Mouse (Mus musculus) induced T-regulatory cell, adult 2 months (primary cell): ENCODE data around the gene Grm4.

Experiments
- DNase-seq: peaks from one replicate; pipeline ENCODE4 v3.0.0-alpha.2; 2012; ENCODE audit warnings: low read depth

Gene Grm4

DNA sequence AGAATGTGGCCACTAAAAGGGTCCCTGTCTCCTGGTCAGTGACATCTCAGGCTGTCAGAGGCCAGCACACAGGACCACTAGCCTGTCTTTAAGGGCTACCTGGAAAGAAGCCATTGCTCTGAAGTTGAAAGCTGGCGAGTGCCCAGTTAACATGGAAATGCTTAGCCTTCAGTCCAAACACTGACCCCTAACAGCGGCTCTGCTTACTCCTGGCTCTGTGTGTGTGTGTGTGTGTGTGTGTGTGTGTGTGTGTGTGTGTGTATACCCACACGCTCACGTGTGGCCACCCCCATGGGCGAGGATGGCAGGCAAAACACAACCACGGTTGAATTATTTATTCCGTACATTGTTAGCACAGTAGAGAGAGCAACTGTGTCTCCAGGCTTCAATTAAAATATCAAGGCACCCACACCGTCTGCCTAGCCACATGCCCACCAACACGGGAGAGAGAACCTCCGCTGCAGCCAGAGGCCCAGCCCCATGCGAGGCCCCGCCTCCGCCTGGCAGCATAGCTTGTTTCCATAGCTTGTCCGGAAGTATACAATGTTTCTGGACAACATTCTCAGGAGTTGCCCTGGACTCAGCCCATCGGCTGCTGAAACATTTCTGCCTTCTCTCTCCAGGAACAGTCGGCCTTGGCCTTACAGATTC lies 32.9 kb downstream of the Grm4 start:
- DNase-seq, result no peak

DNA sequence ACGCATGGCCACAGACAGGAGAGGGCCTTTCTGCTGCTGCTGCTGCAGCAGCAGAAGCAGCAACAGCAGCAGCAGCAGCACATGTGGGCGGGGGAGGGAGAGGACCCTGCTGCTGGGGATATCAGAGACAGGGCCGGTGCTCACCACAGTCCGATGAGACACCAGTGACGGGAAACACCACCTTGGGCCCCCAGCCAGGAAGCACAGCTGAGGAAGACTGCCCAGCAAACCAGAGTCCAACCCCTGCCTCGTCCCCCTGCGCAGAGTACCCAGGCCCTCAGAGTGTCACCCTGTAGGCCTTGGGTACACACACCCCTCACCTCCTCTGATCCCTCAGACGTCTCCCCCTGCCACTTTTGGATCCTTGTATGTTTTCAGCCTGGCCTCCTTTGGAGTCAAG lies 35.3 kb downstream of the Grm4 start:
- DNase-seq, result no peak

DNA sequence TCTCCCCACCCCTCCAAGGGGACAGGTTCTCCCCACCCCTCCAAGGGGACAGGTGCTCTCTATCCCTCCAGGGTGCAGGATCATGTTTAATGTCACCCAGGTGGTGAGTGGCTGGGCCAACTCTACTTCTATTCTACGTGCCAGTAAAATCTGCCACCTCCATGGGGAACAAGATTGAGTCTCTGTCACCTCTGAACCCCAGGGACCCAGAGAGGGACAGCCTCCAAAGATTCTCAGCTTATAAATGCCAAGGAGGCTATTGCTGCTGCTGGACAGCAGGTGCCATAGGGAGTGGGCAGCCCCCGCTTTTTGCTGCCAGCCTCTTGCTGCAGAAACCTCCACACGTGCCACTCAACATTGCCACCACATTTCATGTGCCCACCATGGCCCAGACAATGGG lies 37.6 kb downstream of the Grm4 start:
- no peak for DNase-seq

DNA sequence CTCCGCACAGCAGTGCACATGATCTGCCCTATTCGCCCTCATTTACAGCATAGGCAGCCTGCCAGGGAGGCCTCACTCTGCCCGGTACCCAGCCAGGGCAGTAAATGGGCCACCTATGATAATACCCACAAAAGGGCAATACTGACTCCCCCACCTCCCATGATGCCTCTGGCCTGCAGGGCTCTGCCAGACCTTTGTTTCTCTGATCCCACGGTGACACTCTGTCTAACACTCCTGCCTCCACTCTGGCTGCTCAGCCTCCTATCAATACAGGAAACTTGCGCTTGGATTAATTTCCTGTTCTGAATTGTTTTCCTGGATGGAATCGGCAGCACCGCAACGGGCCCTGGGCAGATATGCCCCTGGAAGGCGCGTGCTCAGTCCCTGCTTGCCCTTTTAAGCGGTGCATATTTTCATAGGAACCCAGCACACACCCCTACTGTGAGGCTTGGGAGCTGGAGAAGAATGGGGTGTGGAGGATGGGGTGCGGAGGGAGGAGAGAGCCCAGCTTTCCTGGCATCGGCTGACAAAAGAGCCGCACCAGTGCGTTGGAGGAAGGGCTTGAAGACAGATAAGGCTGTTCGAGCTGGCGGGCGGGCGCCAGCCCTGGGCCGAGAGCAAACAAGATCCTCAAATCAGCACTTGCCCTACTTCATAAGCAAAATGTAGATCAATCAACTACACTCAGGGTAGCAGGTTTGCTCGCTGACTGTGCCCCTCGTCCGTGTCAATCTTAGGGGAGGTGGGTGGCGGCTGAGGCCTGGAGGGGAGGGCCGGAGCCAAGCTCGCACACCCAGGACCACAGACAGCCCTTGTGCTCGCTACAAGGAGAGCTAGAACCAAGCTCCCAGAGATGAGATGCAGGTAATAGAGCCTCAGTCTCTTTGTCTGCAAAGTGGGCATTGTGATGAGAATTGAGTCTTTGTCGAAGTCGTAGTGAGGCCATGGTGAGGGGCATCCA lies 40.8 kb downstream of the Grm4 start:
- DNase-seq, result no peak

DNA sequence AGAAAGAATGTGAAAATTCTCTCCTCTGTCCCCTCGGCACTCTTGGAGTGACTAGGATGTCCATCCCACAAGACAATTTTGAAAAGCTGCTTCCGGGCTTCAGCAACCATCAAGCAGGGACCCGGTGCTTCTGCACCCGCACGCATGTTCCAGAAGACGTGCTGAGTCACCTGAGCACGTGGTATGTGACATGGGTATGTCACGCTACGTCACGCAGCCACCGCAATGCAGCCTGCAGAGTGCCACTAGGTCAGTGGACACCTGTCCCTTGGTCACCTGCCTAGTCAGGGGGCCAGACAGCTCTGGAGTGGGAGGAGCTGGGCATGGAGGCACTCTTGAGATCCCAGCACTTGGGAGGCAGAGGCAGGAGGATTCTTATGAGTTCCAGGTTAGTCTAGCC lies 45.6 kb downstream of the Grm4 start:
- no peak for DNase-seq

DNA sequence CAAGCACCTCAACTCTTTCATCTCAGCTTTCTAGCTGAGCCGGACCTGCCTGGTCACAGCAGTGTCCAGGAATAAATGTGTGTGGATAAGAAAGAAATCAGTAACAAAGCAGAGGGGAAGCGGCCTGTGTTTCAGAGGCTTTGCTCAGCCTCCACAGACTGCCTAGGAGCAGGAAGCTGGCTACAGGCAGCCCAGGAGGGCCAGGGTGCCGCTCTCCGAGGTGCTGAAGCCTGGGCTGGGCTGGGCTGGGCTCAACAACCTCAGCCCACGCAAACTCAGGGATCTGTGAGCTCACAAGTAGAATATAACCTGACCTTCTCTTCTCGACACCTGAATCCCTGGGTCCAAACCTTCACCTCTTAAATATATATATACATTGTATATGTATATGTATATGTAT lies 54.6 kb downstream of the Grm4 start:
- peak; percentile 34 for DNase-seq

DNA sequence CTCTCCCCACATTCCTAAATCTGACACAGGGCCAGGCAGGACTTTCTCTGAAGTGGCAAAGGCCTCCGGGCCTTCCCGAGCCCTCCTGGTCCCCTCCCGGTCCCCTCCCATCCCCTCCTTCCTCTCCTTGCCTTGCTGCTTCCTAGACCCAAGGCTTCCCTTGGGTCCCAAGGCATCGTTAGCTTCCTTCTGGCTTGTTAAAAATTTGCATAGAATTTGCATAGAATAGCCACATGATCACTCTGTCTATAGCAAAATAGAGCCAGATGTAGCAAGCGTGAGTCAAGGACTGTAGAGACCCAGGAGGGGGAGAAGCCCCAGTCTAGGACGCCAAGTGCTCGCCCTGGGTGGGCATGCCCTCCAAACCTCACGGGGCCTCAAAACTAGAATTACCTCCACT lies 55.3 kb downstream of the Grm4 start:
- no peak for DNase-seq

DNA sequence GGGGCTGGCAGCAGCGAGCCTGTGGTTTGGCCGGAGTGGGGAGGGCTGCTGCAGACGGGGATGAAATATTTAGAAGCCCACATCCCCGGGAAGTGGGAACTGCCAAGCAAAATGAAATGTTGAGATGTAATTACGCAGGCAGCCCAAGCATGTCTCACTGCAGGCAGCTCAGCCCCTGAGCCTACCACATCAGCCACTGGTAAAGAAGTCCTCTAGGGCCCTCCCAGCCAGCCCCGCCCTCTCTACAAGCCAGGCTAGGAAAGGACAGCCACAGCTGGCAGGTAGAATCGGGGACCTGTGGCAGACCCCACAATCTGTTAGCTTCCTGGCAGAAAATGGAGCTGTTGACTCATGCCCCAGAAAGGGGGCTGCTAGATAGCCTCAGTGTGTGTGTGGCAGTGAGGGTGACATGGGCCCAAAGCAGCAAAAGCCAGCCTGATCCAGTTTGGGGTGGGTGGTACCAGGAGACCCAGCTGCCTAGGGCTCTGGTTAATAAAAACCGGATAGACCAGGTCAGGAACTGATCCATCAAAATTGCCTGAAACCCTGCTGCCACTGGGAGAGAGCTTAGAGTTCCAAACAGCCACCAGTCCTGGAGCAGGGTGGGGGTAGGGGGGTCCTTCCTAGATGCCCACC lies 56.8 kb downstream of the Grm4 start:
- no peak for DNase-seq

DNA sequence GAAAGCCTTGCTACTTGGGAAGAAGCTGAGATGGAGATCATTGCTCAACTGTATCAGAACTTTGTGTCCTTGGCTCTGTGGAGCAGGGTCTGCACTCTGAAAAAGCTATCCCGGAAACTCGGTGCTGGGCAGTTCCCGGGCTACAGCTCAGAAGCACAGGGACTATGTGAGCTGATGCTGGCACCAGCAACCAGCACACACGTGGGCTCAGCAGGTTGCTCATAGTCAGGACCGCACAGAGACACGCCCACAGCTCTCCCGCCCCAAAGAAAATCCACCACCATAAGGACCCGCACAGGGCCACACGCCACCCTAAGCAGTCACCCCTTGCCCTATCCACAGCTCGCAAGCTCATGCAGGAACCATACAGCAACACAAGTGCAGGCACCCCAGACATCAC lies 61.2 kb downstream of the Grm4 start:
- DNase-seq, result no peak

DNA sequence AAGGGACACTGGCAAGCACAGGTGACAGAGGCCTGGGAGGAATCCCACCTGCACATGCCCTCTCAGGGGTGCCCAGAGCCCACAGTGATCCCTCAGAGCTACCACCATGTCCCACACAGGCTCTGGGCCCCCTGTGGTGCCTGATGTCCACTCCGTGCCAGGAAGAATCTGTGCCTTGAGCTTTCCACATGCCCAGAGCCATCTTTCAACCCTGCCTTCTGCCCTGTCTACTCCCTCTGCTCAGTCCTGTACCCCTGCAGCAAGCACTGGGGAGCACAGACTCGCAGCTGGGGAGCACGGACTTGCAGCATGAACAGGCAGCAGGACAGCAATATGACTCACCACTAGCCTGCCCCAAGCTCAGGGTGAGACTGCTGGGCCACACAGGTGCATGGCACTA lies 62.0 kb downstream of the Grm4 start:
- DNase-seq, result no peak

DNA sequence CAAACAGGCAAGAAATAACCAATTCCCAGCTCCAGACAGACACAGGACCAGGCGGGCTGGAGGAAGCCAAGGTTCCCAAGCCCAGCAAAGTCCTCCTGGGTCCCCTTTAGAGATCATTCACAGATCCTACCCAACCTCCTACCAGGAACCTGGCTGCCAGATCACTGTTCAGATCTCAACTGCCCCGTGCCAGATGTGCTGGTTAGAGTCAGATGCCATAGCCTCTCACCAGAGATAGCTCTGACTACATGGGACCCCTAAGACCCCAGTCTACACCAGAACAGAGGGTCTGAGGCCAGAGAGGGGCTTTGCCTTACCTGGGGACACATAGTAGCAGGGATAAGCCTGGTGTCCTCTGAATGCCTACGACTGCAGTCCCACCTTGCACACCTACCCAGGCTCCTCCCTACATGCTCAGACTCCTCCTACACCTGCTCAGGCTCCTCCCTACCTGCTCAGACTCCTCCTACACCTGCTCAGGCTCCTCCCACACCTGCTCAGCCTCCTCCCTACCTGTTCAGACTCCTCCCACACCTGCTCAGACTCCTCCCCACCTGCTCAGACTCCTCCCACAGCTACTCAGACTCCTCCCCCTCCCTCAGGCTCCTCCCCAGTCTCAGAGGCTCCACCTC lies 63.2 kb downstream of the Grm4 start:
- no peak for DNase-seq

DNA sequence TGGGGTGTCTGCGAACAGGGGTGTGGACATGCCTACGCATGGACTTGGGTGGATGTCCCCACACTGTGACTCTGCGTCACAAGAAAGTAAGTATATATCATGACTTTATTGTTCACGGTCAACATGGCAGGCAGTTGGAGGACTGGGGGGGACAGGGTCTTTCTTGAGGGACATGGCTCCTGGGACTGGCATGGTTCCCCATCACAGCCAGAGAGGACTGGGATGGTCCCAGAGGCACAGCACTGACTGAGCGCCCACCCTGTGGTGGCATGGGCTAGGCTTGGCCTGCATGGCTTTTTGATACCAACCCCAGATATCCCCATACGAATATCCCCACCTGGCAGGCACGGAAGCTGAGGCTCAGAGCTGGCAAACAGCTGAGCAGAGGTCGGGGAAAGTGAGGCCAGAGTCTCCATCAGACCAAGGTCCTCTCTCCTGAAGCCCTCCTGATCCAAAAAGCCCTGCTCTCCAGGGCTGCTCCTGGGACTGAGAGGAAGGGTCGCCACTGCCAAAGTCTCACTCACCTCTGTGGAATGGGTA lies 64.1 kb downstream of the Grm4 start:
- DNase-seq, result no peak

DNA sequence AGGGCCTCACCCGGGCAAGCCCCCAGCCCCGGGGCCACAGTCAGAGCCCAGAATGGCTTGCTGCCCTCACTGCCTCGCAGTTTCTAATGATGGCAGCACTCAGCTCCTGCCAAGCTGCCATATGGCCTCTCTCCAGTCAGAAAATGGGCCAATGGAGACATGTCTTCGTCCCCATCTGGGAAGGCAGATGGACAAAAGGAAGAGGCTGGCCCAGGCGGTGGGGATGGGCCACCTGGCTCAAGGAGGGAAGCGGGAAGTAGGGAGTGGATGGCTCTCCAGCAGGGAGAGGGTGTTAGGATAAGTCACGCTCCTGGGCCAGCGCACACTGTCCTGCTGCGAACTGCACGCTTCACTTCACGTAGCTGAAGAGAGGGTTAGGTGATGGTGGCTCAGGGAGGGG lies 64.8 kb downstream of the Grm4 start:
- no peak for DNase-seq

DNA sequence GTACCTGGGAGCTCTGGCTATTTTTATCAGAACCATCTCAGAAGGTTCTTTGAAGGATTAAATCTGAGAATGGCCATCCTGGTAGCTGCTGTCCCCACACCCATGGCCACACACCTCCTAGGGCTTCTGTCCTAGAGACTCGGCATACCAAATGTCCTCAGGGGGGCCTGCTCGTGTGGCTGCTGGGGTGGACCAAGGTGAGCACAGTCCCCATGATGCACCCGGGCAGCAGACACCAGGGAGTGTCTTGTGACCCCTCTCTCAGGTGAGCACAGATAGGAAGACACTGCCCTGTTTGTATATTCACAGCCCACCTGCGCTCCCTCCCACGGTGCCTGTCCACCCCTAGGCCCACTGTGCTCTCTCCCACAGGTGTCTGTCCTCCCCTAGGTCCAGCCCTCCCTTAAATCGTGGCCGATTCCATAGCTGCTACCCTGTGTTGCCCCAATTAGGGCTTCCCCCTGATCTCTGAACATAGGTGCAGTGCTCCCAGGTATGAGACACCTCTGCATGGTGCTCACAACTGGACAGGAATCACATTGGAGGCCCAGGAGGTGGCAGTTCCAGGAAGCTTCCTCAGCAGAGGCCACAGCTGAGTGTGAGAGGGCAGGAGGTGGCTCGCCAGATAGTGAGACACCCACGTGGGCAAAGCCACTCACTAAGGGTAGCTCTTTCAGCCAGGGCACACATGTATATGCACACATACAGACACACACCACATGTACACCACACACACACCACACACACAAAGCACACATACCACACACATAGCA lies 66.0 kb downstream of the Grm4 start:
- no peak for DNase-seq

DNA sequence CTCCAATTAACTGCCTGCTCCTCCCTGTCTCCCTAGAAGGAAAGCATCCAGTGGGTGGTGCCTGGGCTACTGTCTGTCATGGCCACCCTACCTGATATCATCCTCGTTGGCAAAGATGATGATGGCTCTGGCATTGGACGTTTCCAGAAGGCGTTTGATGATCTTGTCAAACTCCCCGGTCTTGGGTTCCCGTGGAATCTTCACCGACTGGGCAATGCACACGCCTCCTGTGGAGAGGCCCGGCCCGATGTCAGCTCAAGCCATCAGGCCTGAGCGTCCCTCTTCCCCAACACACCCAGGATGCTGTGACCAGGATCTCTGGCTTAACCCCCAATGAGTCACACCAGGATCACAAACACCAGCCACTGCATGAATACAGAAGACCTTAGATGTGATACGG lies 66.8 kb downstream of the Grm4 start:
- DNase-seq, result no peak

DNA sequence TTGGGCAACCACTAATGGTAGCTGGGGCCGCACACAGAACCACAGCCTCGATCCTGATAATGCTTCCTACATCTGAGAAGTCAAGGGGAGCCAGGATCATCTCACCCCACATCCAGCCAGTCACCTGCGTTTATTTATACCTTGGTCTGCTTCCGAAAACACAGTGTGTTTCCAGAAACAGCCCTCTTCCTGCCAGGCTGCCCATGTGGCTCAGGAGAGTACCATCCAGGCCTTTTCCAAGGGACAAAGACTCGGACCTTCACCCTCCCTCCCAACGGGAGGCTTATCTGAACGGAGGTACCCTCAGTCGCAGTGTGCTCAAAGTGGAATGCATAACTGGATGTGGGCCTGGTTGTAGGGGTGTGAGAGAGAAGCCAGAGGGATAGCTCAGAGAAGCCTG lies 68.2 kb downstream of the Grm4 start:
- DNase-seq, result no peak

DNA sequence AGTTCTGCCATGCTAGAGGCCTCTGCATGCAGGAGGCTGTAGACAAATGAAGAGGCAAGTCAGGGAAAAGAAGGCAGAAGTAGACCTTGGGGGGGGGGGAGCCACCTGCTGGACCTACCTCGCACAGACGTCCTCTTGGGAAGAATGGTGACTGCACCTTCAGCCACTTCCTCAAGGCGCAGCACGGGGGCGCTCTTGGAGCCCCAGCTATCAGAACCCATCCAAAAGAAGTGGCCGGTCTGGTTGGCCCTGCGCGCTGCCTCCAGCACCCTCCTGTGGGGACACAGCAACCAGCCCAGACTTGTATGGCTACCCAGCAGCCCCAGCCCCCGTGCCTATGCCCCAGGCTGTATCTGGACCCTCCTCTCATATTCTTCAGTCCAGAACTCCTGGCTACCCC lies 69.4 kb downstream of the Grm4 start:
- DNase-seq, result peak; percentile 18

DNA sequence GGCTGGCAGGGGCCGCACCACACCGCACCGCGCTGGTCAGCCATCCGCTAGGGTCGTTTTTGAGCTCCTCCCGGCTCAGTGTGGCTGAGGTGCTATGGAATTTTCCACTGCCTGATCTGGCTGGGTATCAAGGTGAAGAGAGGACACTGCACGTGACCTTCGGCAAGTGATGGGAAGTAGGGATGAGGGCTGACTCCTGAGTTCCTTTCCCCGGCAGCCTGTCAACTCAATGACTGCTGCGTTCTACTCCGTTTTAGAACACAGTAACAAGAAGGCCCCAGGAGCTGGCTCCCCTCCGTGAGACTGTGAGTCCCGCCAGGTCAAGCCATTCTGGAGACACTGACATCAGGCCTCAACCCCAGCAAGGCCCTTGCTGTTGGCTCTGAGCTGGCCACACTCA lies 70.0 kb downstream of the Grm4 start:
- DNase-seq, result no peak

DNA sequence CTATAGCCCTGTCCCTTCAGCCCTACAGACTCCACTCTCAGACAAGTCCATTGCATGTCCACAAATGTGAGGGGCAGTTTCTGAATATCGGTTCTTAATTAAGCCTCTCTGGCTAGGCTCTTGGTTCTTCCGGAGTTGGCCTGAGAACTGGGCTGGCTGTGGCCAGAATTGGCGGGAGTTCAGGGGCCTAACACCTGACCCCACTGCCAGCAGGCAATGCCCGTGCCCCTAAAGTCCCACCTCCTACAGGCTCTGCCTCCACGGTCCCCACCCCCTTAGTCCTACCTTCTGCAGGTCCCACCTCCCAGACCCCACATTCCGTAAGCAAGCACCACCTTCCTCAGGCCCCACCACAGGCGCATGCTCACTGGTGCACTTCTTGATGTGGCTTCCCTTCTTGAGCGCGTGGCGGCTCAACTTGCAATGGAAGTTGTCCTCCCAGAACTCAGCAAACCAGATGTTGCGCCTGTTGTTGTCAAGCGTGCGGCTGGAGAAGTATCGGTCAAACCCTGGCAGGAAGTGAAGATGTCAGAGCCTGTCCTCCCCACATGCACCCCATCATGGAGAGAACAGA lies 71.4 kb downstream of the Grm4 start:
- no peak for DNase-seq

DNA sequence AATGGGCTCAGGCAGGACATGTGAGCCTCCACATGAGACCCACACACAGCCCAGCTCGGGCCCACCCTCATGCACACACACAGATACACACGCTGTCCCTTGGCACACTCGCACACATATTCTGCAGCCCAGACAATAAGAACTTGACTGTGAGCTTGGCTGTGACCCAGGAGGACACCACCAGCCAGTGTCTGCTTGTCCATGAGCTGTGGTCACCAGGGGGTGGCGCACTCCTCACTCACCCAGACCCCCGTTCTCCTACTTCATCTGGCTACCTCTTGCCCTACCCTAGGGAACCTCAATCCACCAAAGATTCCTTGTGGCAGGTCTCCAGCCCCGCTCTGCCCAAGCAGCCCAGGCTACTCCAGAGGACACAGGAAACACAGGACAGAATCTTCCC lies 72.5 kb downstream of the Grm4 start:
- DNase-seq, result no peak

DNA sequence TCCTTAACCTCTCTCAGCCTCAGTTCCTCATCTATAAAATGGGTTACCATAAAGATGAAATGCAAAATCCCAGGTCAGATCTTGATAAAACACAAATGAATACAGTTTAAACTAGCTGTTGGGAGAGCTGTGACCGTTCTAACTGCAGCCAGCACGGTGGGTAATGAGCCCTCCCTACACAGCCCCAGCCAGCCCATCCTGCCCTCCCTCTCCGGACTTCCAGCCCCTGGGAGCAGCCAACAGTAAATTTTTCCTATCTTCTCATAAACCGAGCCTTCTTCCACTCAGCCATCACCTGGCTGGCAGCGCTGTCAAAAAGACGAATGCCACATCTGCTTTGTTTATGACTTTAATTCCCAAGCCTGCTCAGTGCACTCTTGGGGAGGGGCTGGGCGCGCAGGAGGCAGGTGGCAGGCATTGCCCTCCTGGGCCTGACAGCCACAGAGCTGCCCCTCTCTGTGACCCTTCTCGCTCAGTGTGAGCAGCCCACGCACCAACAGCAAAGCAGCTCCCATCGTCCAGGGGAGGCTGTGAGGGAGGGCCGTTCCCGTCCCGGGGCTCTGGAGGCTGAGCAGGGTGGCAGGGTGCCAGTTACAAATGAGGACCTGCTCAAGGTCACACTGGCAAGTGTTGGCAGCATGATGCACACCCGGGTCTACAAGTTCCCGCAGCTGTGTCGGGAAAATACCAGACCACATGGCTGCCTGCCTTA lies 75.7 kb downstream of the Grm4 start:
- no peak for DNase-seq
